Mouse (Mus musculus) ES-Bruce4 (cell line): ENCODE measurements around the gene Uqcrfs1. TPM values are rescaled to one million over a fixed set of nuclear protein-coding genes. Genes with fewer than 3 reads are reported as not detected.

Experiments
- H3K27ac ChIP-seq: 2 replicates; pipeline ENCODE4 v1.5.1; 2012; ENCODE audit warnings: low read length, inconsistent platforms; ENCODE audit not compliant: insufficient read depth
- H3K27me3 ChIP-seq: 2 replicates; pipeline ENCODE4 v1.6.1; 2012; ENCODE audit warnings: mild to moderate bottlenecking, low read length, inconsistent platforms; ENCODE audit not compliant: control insufficient read depth, poor library complexity, insufficient read depth, severe bottlenecking
- H3K36me3 ChIP-seq: 2 replicates; pipeline ENCODE4 v1.6.1; 2012; ENCODE audit warnings: inconsistent platforms, mild to moderate bottlenecking, low read length, moderate library complexity; ENCODE audit not compliant: control insufficient read depth, poor library complexity, insufficient read depth, severe bottlenecking
- H3K4me1 ChIP-seq: one replicate; pipeline ENCODE4 v1.8.1; 2011; ENCODE audit warnings: low read length; ENCODE audit not compliant: control insufficient read depth, insufficient read depth
- H3K4me3 ChIP-seq: 2 replicates; pipeline ENCODE4 v1.5.1; 2011; ENCODE audit warnings: low read depth, mild to moderate bottlenecking, low read length
- H3K9ac ChIP-seq: 2 replicates; pipeline ENCODE4 v1.6.1; 2012; ENCODE audit warnings: low read depth, mild to moderate bottlenecking, inconsistent platforms; ENCODE audit not compliant: poor library complexity, severe bottlenecking
- H3K9me3 ChIP-seq: replicated peaks from 2 replicates; pipeline ENCODE4 v1.6.1; 2012; ENCODE audit warnings: mild to moderate bottlenecking, low read length, inconsistent platforms; ENCODE audit not compliant: control insufficient read depth, poor library complexity, insufficient read depth, severe bottlenecking
- CTCF ChIP-seq: IDR thresholded peaks from one replicate; pipeline ENCODE4 v1.8.1; 2011; ENCODE audit warnings: low read depth, low read length
- EP300 ChIP-seq: IDR thresholded peaks from 2 replicates; pipeline ENCODE4 v1.6.1; 2011; ENCODE audit warnings: low read depth, low read length; ENCODE audit not compliant: insufficient read depth
- POLR2A ChIP-seq: IDR thresholded peaks from one replicate; pipeline ENCODE4 v1.8.1; 2011; ENCODE audit warnings: low read length; ENCODE audit not compliant: insufficient read depth
- polyA plus RNA-seq: library from polyadenylated mRNA; stranded (reverse); fragments of >200 nt; gene quantifications from 2 replicates; pipeline ENCODE4 v1.2.4, GENCODE M21; 2011; ENCODE audit warnings: low read depth; ENCODE audit not compliant: missing spikeins, insufficient read depth, insufficient read length

The Uqcrfs1 gene
- polyA plus RNA-seq, 1 experiment, result 105 TPM

- H3K36me3 ChIP-seq, result no peaks in the 10 kb centered on the region
- no peak overlapping the region for H3K27ac ChIP-seq
- no peak overlapping the region for H3K9ac ChIP-seq
- H3K27me3 ChIP-seq, result no peaks in the 10 kb centered on the region
- TF ChIP-seq POLR2A (no peak), EP300 (no peak), CTCF (peak; percentile 18)
- H3K9me3 ChIP-seq, result no peaks in the 10 kb centered on the region
- no peaks in the 10 kb centered on the region for H3K4me1 ChIP-seq
- no peak overlapping the region for H3K4me3 ChIP-seq
Observed at GRCm38 (mm10) chr13:30553051-30553587, 8.0 kb upstream of the Uqcrfs1 start.

- H3K27me3 ChIP-seq, result no peaks in the 10 kb centered on the region
Observed at GRCm38 (mm10) chr13:30549339-30549738, 4.2 kb upstream of the Uqcrfs1 start.

GRCm38 (mm10) chr13:30548835-30549234, 3.7 kb upstream of the Uqcrfs1 start:
- TF ChIP-seq CTCF (peak; percentile 83), EP300 (no peak), POLR2A (no peak)
- Histone ChIP-seq H3K4me3 (no peak overlapping the region), H3K9ac (no peak overlapping the region), H3K4me1 (no peaks in the 10 kb centered on the region), H3K36me3 (no peaks in the 10 kb centered on the region), H3K27ac (no peak overlapping the region), H3K9me3 (no peaks in the 10 kb centered on the region), H3K27me3 (no peaks in the 10 kb centered on the region)

More at GRCm38 (mm10) chr13:30549339-30549738, 4.2 kb upstream of the Uqcrfs1 start:
- no peak overlapping the region for H3K27ac ChIP-seq
- no peak overlapping the region for H3K9ac ChIP-seq
- H3K9me3 ChIP-seq, result no peaks in the 10 kb centered on the region
- TF ChIP-seq EP300, result no peak
- TF ChIP-seq POLR2A, result no peak
- TF ChIP-seq CTCF, result no peak
- H3K4me3 ChIP-seq, result no peak overlapping the region
- H3K36me3 ChIP-seq, result no peaks in the 10 kb centered on the region
- H3K4me1 ChIP-seq, result no peaks in the 10 kb centered on the region

- Histone ChIP-seq H3K9ac (no peak overlapping the region), H3K27me3 (no peaks in the 10 kb centered on the region), H3K4me3 (no peak overlapping the region), H3K27ac (no peak overlapping the region), H3K36me3 (no peaks in the 10 kb centered on the region), H3K9me3 (no peaks in the 10 kb centered on the region), H3K4me1 (no peaks in the 10 kb centered on the region)
- TF ChIP-seq POLR2A (no peak), EP300 (no peak), CTCF (peak; percentile 52)
Observed at GRCm38 (mm10) chr13:30530761-30531160, 14.4 kb downstream of the Uqcrfs1 start.

DNA sequence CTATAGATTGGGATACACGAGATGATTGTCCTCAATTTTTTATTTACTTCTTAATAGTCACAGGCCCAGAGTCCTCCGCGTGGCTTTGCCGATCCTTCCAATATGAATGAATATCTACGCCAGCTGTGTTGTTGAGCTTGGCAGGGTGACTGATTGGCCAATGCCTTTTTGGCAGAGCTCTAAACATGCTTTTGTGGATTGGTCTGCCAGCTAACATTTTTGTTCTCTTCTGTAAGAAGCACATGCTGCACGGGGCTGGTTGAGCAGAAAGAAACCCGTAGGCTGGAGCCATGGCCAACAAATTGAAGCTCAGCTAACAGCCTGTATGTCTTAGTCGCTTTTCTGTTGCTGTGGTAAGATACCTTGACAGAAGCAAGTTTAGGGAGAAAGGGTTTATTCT, 20.2 kb downstream of the Uqcrfs1 start:
- no peaks in the 10 kb centered on the region for H3K27me3 ChIP-seq
- no peak overlapping the region for H3K27ac ChIP-seq
- no peaks in the 10 kb centered on the region for H3K36me3 ChIP-seq
- H3K9ac ChIP-seq, result no peak overlapping the region
- no peak overlapping the region for H3K4me3 ChIP-seq
- TF ChIP-seq EP300 (no peak), POLR2A (no peak), CTCF (no peak)
- no peaks in the 10 kb centered on the region for H3K9me3 ChIP-seq
- no peaks in the 10 kb centered on the region for H3K4me1 ChIP-seq

GRCm38 (mm10) chr13:30523971-30524370, 21.2 kb downstream of the Uqcrfs1 start:
- no peaks in the 10 kb centered on the region for H3K9me3 ChIP-seq
- no peak overlapping the region for H3K27ac ChIP-seq
- no peak overlapping the region for H3K9ac ChIP-seq
- H3K27me3 ChIP-seq, result no peaks in the 10 kb centered on the region
- H3K36me3 ChIP-seq, result no peaks in the 10 kb centered on the region
- H3K4me3 ChIP-seq, result no peak overlapping the region
- TF ChIP-seq EP300, result no peak
- H3K4me1 ChIP-seq, result no peaks in the 10 kb centered on the region
